Mouse (Mus musculus) embryo, embryonic 10.5 days (tissue): ENCODE results near the gene Mogs.

Source experiments
- DNase-seq: peaks from one replicate; pipeline ENCODE4 v3.0.0-alpha.2; 2015; ENCODE audit warnings: low spot score

The Mogs gene

GRCm38 (mm10) chr6:83151721-83152120 is 36.4 kb downstream of the Mogs start:
- DNase-seq = no peak

- DNase-seq = no peak
Observed at GRCm38 (mm10) chr6:83153038-83153437, 37.7 kb downstream of the Mogs start.

- no peak for DNase-seq
Observed at GRCm38 (mm10) chr6:83153485-83153884, 38.2 kb downstream of the Mogs start.

- DNase-seq = no peak
Observed at GRCm38 (mm10) chr6:83155552-83156238, 40.4 kb downstream of the Mogs start.

GRCm38 (mm10) chr6:83156259-83156684 is 41.0 kb downstream of the Mogs start, which contains the start of the genes Wdr54 and 1700003E16Rik:
Gene Wdr54 (minus strand): TSS chr6:83156397.
Gene 1700003E16Rik (plus strand): TSS chr6:83156404.
- peak; percentile 96 for DNase-seq

- peak; percentile 88 for DNase-seq
Observed at GRCm38 (mm10) chr6:83159456-83159855, 44.2 kb downstream of the Mogs start.

- no peak for DNase-seq
Observed at GRCm38 (mm10) chr6:83161442-83161841, 46.1 kb downstream of the Mogs start.

GRCm38 (mm10) chr6:83161921-83162641 is 46.8 kb downstream of the Mogs start:
- peak; percentile 43 for DNase-seq

- peak; percentile 89 for DNase-seq
Observed at GRCm38 (mm10) chr6:83162701-83163100, 47.4 kb downstream of the Mogs start.

- DNase-seq = peak; percentile 16
Observed at GRCm38 (mm10) chr6:83165026-83165606, 49.8 kb downstream of the Mogs start.

- DNase-seq = peak; percentile 96
Observed at GRCm38 (mm10) chr6:83165607-83166242, 50.4 kb downstream of the Mogs start, which contains the start of gene Dctn1. Gene Dctn1 (plus strand): TSS chr6:83165920.

GRCm38 (mm10) chr6:83166243-83166630 is 50.9 kb downstream of the Mogs start:
- DNase-seq = no peak
